Mouse (Mus musculus) ES-Bruce4 (cell line): ENCODE data around the gene Prrc2b.

ENCODE experiments used
- CTCF ChIP-seq: IDR thresholded peaks from one replicate; pipeline ENCODE4 v1.8.1; 2011; ENCODE audit warnings: low read depth, low read length
- POLR2A ChIP-seq: IDR thresholded peaks from one replicate; pipeline ENCODE4 v1.8.1; 2011; ENCODE audit warnings: low read length; ENCODE audit not compliant: insufficient read depth

DNA sequence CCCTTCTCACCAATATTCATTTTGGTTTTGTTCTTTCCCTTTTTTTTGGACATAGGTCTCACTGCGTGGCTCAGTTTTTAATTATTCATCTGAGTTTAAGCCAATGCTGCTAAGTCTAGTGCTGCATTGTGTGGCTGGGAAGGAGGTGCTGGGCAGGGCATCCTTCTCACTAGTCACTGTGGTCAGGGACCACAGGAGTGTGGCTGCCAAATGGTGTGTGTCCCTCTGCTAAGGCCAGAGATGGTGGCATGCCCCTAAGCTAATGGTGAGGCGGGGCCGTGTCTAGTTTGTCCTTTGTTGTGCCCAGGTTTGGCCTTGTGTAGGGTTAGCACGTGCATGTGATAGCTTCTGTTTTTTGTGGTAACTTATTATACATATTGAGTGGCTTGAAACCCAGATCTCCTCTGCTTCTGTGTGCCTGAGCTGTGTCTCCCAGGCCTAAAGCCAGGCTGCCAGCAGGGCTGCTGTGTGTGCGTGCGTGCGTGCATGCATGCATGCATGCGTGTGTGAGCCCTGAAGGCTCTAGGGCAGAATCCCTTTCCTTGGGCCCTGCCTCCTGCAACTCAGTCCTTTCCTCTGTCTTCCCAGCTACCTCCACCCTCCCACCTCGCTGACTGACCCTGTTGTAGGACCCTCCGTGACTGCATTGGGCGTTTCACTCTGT is 26.6 kb downstream of the Prrc2b start:
- TF ChIP-seq POLR2A (no peak), CTCF (no peak)
